Mouse (Mus musculus): ENCODE measurements at regions not wholly inside any gene's neighbourhood (a gene's known extent, or its start where the extent isn't known, plus 50 kb on each side); places are given as distances from the start of the nearest gene placed in this dataset.

- TF ChIP-seq CTCF (IDR thresholded peaks at IDR 0.05; ENCODE audit: low read depth) (no peak), EP300 (optimal IDR thresholded peaks at IDR 0.05) (no peak)
Measured at GRCm38 (mm10) chr13:47345576-47345975, 223.1 kb downstream of the Rnf144b start.
